Mouse (Mus musculus) midbrain, embryonic 14.5 days (tissue): ENCODE data around the gene Olfr154. TPM values are rescaled to one million over a fixed set of nuclear protein-coding genes. Genes with fewer than 3 reads are reported as not detected.
"Not testable (repeated sequence)": the region's sequence is repeated elsewhere in the genome, so short reads cannot be mapped to it uniquely, and the experiment has no call there.

Experiments
- ATAC-seq: fragments of 200-750 bp; cut with Nextera tagmentation; 2 replicates; pipeline ENCODE4 v1.8.0; 2017; ENCODE audit warnings: moderate number of reproducible peaks, moderate library complexity; ENCODE audit not compliant: low FRiP score, low TSS enrichment
- DNase-seq: peaks from one replicate; pipeline ENCODE4 v3.0.0-alpha.2; 2015
- H3K27ac ChIP-seq: fragments of 300-500 bp; sonication (generic); replicated peaks from 2 replicates; pipeline ENCODE4 v1.5.1; 2014; ENCODE audit warnings: mild to moderate bottlenecking, low read depth, low read length, moderate library complexity
- H3K27me3 ChIP-seq: fragments of 300-500 bp; sonication (generic); 2 replicates; pipeline ENCODE4 v1.6.1; 2014; ENCODE audit warnings: low read length, control low read depth, mixed read lengths; ENCODE audit not compliant: control insufficient read depth, insufficient read depth
- H3K36me3 ChIP-seq: fragments of 300-500 bp; sonication (generic); 2 replicates; pipeline ENCODE4 v1.6.1; 2014; ENCODE audit warnings: low read length, control low read depth; ENCODE audit not compliant: control insufficient read depth, insufficient read depth
- H3K4me1 ChIP-seq: fragments of 300-500 bp; sonication (generic); 2 replicates; pipeline ENCODE4 v1.6.1; 2014; ENCODE audit warnings: mild to moderate bottlenecking, antibody characterized with exemption, low read length, control low read depth; ENCODE audit not compliant: control insufficient read depth, insufficient read depth
- H3K4me2 ChIP-seq: fragments of 300-500 bp; sonication (generic); 2 replicates; pipeline ENCODE4 v1.6.1; 2014; ENCODE audit warnings: mild to moderate bottlenecking, low read length, moderate library complexity
- H3K4me3 ChIP-seq: fragments of 300-500 bp; sonication (generic); replicated peaks from 2 replicates; pipeline ENCODE4 v1.5.1; 2014; ENCODE audit warnings: low read depth, low read length
- H3K9ac ChIP-seq: fragments of 300-500 bp; sonication (generic); replicated peaks from 2 replicates; pipeline ENCODE4 v1.6.1; 2014; ENCODE audit warnings: mild to moderate bottlenecking, low read length, moderate library complexity
- H3K9me3 ChIP-seq: fragments of 300-500 bp; sonication (generic); 2 replicates; pipeline ENCODE4 v1.6.1; 2016; ENCODE audit warnings: low read length, control low read depth, mixed read lengths; ENCODE audit not compliant: control insufficient read depth
- WGBS: fragments of 180-500 bp; shearing (Covaris S2); extraction: QIAGEN DNeasy Blood & Tissue Kit; methylation state at CpG from one replicate; pipeline ENCODE4 v1.1.7; 2014; 5-methylcytosine and 5-hydroxymethylcytosine counted together
- polyA plus RNA-seq: library from polyadenylated mRNA; unstranded; fragments of >200 nt; fragmentation: Nextera tagmentation; extraction: Ambion mirVana; gene quantifications from 2 replicates; pipeline ENCODE4 v1.2.1, GENCODE M21; 2014

The Olfr154 gene
- not detected in 2 replicates for polyA plus RNA-seq

DNA sequence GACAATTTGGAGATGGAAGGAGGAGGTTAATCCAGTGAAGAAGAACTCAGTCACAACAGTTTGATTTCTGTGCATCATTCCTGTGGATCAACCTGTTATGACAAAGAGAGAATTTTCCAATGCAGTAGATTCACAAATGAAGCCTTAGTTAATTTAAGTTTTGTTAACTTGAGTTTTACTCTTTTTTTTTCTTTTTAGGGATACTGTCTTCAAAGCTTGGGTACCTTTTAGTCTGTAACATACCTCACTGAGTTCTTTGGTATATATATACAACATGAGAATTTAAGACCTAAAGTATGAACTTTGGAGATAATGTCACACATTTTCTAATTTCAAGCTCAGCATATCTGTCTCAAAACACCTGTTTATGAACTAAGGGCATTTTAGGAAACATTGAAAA lies at the start of gene Olfr154:
Gene Olfr154, minus strand, starts transcription at position 101 of the 400 bp plus-strand sequence.
- not testable (repeated sequence) for H3K4me1 ChIP-seq, H3K4me3 ChIP-seq, H3K9me3 ChIP-seq, H3K9ac ChIP-seq, ATAC-seq, DNase-seq, H3K4me2 ChIP-seq, H3K36me3 ChIP-seq, H3K27ac ChIP-seq, H3K27me3 ChIP-seq

DNA sequence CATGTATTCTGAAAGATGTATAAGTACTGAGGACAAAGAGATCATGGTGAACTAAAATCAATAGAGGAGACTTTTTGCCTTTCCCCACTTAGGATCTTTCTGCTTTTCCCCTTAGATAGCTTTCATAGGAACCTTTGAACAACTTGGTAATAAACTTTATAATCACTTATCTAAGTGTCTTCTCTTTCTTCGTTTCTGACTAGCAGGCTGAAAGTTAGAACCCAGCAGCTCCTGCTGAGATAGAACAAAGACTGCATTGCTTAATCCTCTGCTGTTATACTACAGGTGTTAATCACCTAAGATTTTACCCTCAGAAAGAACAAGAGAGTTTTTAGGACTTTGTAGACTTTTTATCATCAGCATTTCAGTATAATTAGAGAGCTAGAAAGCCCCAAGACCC lies 46.9 kb upstream of the Olfr154 start:
- H3K36me3 ChIP-seq = no peaks in the 10 kb centered on the region
- 41% methylated on average over 1 of the region's 1 CpGs for WGBS
- H3K9ac ChIP-seq = no peak overlapping the region
- ATAC-seq = no peak
- no peak overlapping the region for H3K27ac ChIP-seq
- no peak overlapping the region for H3K4me3 ChIP-seq
- no peak overlapping the region for H3K4me2 ChIP-seq
- DNase-seq = no peak
- H3K4me1 ChIP-seq = no peaks in the 10 kb centered on the region
- no peaks in the 10 kb centered on the region for H3K27me3 ChIP-seq
- no peaks in the 10 kb centered on the region for H3K9me3 ChIP-seq

DNA sequence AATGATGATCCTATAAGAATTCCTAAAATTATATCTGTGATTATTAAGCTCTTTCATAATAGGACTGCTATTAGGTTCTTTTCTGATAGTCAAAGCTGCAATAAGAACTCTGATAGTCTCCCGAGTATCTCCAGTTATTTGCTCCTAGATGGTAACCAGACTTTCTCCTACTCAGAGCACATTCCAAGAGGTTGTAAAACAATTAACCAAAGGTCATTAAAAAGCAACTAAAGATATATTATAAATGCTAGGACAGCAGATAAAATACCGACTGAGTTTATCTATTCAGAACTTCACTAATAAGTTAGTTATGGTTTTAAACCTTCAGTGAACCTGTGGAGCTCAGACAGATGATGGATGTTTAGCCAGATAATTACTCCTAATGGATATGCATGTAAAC lies 46.4 kb upstream of the Olfr154 start:
- whole genome bisulfite sequencing = 83% methylated on average over 2 of the region's 2 CpGs
- not testable (repeated sequence) for H3K4me2 ChIP-seq

DNA sequence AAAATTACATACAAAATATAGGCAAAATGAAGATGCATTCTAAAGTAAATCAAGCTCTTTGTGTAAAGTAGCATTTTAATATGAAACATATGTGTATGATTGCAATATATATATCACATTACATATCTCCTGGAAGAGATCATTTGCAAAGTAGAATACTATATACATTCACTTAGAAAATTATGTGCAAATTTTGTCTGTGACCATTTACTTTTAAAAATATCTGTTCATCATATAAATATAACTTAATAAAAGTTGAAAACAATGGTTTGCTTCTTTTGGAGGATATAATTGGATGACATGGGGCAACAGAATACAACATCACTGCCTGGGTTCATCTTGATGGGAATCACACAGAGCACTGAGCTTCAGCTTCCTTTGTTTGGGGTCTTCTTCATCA lies 24.9 kb upstream of the Olfr154 start, which contains the start of gene Olfr1008:
Gene Olfr1008, plus strand, starts transcription at position 301 of the 400 bp plus-strand sequence.
- Histone ChIP-seq H3K4me3 (no peak within 1 kb of the TSS), H3K9ac (no peak within 1 kb of the TSS), H3K36me3 (no peaks in the 10 kb centered on the region), H3K27ac (no peak within 1 kb of the TSS), H3K9me3 (no peaks in the 10 kb centered on the region), H3K4me1 (no peaks in the 10 kb centered on the region), H3K27me3 (no peaks in the 10 kb centered on the region), H3K4me2 (no peak within 1 kb of the TSS)
- ATAC-seq (no peak), DNase-seq (no peak)

More for the DNA sequence above, 46.4 kb upstream of the Olfr154 start:
- not testable (repeated sequence) for H3K4me3 ChIP-seq, ATAC-seq, H3K4me1 ChIP-seq, DNase-seq, H3K36me3 ChIP-seq, H3K9me3 ChIP-seq, H3K9ac ChIP-seq, H3K27ac ChIP-seq, H3K27me3 ChIP-seq

DNA sequence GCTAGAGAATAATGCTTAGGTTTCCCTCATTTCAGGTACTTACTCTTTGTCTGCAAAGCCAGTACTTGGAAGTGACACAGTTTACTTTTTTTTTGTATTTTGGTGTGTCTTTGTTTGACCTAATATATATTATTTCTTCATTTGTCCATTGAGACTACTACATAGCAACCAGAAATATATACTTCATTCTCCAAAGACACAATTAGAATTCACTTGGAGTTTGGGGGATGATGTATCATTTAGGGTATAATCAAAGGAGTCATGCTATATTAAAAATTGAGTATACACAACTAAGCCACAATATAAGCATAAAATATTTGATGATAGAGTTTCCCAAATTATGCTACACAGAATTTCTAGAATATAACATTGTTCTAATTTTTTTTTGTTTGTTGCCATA lies 14.4 kb upstream of the Olfr154 start, which contains the start of gene Olfr1006:
Gene Olfr1006, minus strand, starts transcription at position 101 of the 400 bp plus-strand sequence.
- no peak within 1 kb of the TSS for H3K9ac ChIP-seq
- no peaks in the 10 kb centered on the region for H3K4me1 ChIP-seq
- no peaks in the 10 kb centered on the region for H3K36me3 ChIP-seq
- no peaks in the 10 kb centered on the region for H3K9me3 ChIP-seq
- no peak within 1 kb of the TSS for H3K27ac ChIP-seq
- no peaks in the 10 kb centered on the region for H3K27me3 ChIP-seq
- no peak for DNase-seq
- no peak within 1 kb of the TSS for H3K4me3 ChIP-seq
- no peak within 1 kb of the TSS for H3K4me2 ChIP-seq
- ATAC-seq = no peak

DNA sequence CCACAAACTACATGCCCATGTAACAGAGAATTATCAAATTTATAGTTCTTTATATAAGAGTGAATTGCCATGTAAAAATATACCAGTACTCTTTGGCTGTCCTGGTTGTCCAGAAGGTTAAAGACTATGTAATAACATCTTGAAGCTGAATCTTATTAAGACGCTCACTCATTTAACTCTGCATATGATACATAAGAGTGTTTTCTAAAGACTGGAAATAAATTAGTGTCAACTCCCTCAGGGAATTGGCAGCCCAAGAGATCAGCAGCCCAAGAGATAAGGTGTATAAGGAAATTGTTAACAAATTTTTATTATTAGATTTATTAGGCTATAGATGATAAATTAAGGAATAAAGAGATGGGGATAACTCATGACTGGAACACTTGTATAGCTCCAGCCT lies 13.7 kb downstream of the Olfr154 start, which contains the start of gene Olfr1002:
Gene Olfr1002, minus strand, starts transcription at position 101 of the 400 bp plus-strand sequence.
- no peak within 1 kb of the TSS for H3K27ac ChIP-seq
- WGBS = 95% methylated on average over 1 of the region's 1 CpGs
- no peak within 1 kb of the TSS for H3K4me2 ChIP-seq
- H3K36me3 ChIP-seq = no peaks in the 10 kb centered on the region
- no peak within 1 kb of the TSS for H3K9ac ChIP-seq
- DNase-seq = no peak
- H3K4me1 ChIP-seq = no peaks in the 10 kb centered on the region
- H3K4me3 ChIP-seq = no peak within 1 kb of the TSS
- no peaks in the 10 kb centered on the region for H3K9me3 ChIP-seq
- no peaks in the 10 kb centered on the region for H3K27me3 ChIP-seq
- no peak for ATAC-seq

Other genes starting within 250 kb of the Olfr154 start
- not detected in 2 replicates for gene Olfr993, start 249.6 kb downstream of the Olfr154 start, polyA plus RNA-seq
- not detected in 2 replicates for gene Olfr994, start 228.0 kb downstream of the Olfr154 start, polyA plus RNA-seq
- gene Olfr995, start 220.8 kb downstream of the Olfr154 start, polyA plus RNA-seq = not detected in 2 replicates
- gene 4833423E24Rik, start 145.4 kb downstream of the Olfr154 start, polyA plus RNA-seq = 0.12 TPM in 2 replicates
- not detected in 2 replicates for gene Olfr996, start 85.2 kb downstream of the Olfr154 start, polyA plus RNA-seq
- gene Olfr998, start 75.5 kb downstream of the Olfr154 start, polyA plus RNA-seq = not detected in 2 replicates
- not detected in 2 replicates for gene Olfr1000, start 52.6 kb downstream of the Olfr154 start, polyA plus RNA-seq
- not detected in 2 replicates for gene Olfr1002, start 13.8 kb downstream of the Olfr154 start, polyA plus RNA-seq
- not detected in 2 replicates for gene Olfr1006, start 14.3 kb upstream of the Olfr154 start, polyA plus RNA-seq
- gene Olfr1008, start 25.0 kb upstream of the Olfr154 start, polyA plus RNA-seq = not detected in 2 replicates
- gene Olfr1009, start 51.0 kb upstream of the Olfr154 start, polyA plus RNA-seq = not detected in 2 replicates
- gene Olfr1012, start 98.3 kb upstream of the Olfr154 start, polyA plus RNA-seq = not detected in 2 replicates
- gene Olfr1013, start 102.6 kb upstream of the Olfr154 start, polyA plus RNA-seq = not detected in 2 replicates
- not detected in 2 replicates for gene Olfr1014, start 108.3 kb upstream of the Olfr154 start, polyA plus RNA-seq
- gene Olfr1015, start 117.6 kb upstream of the Olfr154 start, polyA plus RNA-seq = not detected in 2 replicates
- not detected in 2 replicates for gene Olfr1016, start 138.1 kb upstream of the Olfr154 start, polyA plus RNA-seq
- not detected in 2 replicates for gene Olfr1018, start 154.0 kb upstream of the Olfr154 start, polyA plus RNA-seq
- gene Olfr1019, start 181.0 kb upstream of the Olfr154 start, polyA plus RNA-seq = not detected in 2 replicates
- not detected in 2 replicates for gene Olfr1020, start 182.6 kb upstream of the Olfr154 start, polyA plus RNA-seq
- gene Olfr1022, start 204.1 kb upstream of the Olfr154 start, polyA plus RNA-seq = not detected in 2 replicates
- gene Olfr1023, start 221.2 kb upstream of the Olfr154 start, polyA plus RNA-seq = not detected in 2 replicates
- not detected in 2 replicates for gene Olfr1024, start 240.6 kb upstream of the Olfr154 start, polyA plus RNA-seq